Mouse (Mus musculus): ENCODE measurements around the gene Fndc3b.

Fndc3b gene

DNA sequence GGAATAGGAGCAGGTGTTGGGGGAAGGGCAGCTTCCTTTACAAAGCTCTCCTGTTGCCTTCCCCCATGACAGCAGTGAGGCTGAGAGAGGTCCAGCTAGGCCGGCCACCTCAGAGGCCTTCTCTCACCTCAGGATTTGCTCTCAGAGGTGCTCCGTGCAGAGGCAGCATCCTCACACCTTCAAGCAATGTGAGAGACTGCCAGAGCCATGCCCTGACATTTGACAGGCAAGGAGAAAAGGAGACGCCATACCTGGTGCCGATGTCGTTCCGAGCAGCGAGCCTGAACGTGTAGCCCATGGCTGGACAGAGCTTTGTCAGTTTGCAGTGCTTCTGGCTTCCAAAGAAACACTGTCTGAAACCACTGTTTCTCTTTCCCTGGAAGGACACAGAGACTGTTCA is 241.1 kb downstream of the Fndc3b start:
- no peak for DNase-seq (ENCODE audit: low read depth, low spot score)

DNA sequence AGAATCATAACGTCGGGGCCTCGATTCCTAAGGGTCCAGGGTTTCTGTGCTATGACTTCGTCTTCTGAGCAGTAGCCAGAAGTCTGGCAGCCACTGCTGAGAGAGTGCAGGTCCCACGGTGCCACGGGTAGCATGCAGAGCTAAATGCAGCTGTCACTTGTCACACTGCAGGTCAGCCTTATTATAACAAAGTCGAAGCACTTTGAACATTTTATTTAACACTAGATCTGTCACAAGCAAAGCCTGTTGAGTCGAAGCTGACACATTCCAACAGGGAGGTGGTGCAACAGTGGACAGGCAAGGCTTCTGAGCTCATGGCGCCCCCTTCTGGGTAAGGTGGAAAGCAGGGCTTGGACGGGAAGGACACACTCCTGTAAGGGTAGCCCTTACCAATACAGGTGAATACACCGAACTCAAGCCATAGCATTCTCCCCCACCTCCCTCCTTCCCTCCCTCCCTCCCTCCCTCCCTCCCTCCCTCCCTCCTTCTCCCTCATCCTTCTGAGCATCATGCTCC is 243.5 kb downstream of the Fndc3b start:
- peak; percentile 54 for DNase-seq (ENCODE audit: low read depth, low spot score)

DNA sequence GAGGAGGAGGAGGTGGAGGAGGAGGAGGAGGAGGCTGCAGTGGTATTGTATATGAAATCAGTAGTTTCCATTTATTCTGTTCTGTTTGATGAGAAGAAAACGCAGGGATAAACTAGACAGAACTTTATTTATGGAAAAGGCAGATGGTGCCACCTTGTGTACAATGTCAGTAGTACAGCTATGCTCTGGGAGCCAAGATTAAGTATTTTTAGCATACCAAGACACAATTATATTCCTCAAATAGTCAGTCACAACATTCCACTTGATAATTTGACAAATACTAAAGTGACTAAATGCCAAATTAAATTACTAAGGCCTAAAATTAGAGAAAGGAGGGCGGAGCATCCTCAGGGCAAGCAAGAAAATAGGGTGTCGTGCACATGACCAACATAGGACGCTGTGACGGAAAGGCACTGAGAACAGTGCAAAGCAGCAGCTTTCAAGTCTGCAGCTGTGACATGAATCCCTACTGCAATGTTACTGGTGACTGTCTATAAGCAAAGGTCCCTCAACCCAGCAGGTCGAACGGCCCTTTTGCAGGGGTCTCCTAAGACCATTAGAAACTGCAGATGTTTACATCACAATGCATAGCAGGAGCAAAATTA is 244.7 kb downstream of the Fndc3b start:
- peak; percentile 44 for DNase-seq (ENCODE audit: low read depth, low spot score)

DNA sequence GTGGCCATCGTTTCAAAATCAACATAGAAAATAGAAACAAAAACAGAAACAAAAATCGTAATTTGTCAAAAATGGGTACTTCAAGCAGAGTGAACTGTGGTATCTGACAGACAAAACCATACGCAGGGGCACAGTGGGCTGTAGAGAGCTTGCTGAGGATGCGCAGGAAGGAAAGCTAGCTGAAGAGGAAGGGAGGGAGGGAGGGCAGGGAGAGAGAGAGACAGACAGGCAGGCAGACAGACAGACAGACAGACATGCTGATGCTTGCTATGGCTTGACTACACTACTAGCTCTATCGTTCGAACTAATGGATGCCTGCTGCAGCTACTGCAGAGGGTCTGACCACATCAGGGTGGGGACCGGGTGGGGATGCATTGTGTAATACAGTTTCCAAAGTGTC is 247.7 kb downstream of the Fndc3b start:
- DNase-seq (ENCODE audit: low read depth, low spot score): no peak

DNA sequence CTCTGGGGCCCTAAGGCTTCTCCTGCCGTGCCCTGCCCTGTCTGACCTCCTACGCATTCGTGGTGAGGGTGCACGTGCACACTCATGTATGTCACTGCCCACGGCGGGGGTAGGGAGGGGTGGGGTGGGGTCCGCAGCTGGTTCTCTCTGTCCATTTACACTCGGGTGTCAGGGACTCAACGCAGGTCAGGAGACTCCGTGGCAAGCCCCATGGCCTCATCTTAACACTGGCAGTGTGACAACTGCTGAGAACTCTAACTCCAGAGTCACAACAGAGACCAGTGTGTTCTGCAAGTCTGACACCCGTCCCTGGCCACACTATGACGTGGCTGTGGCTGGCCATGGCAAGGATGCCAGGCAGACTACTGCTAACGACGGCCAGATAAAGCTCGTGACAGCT is 248.2 kb downstream of the Fndc3b start:
- DNase-seq (ENCODE audit: low read depth, low spot score): no peak

DNA sequence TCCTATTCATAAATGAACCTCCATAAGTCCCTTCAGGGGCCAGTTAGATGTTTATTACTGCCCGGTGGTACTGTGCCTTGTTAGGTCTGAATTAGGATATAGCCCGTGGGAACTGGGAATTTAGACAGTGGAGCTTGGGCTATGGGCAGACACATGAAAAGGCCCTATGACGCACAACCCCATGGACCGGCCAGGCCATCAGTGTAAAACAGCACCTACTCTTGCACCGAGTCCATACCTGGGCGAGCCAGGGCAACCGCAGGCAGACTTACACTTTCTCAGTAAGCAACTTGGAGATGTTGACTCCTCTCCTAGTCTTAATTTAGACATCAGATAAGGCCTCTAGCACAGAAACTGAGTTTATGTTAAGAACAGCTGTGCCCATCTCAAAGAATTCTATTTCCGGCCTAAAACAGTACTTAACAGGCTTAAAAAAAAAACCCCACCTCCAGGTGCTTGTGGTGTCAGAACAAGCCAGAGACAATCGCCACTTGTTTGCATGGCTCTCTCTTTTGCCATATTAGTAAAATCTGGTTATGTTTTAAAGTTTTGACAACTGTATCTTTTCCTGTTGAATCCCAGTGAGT is 248.7 kb downstream of the Fndc3b start:
- no peak for DNase-seq (ENCODE audit: low read depth, low spot score)

DNA sequence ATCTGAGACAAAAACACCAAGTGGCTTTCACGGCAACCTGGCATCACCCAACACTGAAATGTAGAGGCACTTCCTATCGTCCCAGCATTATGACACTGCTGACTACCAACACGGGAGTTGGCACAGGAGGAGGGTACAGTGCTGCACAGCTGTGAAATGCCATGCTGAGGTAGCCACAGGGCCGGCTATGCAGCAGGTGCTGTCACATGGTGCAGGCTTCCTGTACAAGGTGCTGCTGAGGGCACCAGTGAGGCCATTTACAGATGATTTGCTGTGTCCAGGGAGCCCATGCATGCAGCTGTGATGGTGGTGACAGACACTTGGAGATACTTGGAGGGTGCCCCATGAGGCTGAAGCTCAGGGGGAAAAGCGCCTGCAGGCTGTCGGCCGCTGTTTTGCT is 249.2 kb downstream of the Fndc3b start:
- no peak for DNase-seq (ENCODE audit: low read depth, low spot score)

DNA sequence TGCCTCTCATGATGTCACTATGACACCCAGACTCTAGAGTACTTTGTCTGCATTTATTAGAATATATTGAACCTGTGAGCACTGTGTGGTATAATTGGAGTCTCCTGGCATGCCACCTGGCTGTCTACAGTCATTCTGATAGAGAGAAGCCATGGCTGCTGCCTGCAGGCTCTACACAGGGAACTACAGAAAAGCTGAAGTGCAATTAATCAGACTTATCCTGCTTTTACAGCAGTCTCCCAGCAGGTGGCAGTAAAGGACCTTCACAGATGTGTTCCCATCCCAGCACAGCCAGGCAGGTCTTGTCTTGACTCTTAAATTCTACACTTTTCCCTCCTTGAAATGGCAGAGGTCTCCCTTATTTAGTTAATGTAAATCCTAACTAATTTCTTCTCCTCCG is 250.1 kb downstream of the Fndc3b start:
- peak; percentile 86 for DNase-seq (ENCODE audit: low read depth, low spot score)

DNA sequence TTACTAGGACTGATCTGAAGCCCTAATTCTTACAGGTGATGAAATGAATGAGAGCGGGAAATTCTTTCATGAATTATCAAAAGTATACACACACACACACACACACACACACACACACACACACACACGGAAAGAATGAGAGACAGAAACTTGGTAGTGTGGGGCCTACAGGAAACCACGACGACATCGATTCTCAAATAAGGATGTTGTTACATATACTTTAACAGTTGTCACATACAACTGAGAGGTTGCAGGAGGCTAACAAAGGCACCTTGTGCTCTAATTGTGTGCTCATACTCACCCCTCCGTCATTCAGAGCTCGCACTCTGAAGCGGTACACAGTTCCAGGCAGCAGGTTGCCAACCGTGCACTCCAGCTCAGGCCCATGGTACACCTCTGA is 252.7 kb downstream of the Fndc3b start:
- DNase-seq (ENCODE audit: low read depth, low spot score): no peak

DNA sequence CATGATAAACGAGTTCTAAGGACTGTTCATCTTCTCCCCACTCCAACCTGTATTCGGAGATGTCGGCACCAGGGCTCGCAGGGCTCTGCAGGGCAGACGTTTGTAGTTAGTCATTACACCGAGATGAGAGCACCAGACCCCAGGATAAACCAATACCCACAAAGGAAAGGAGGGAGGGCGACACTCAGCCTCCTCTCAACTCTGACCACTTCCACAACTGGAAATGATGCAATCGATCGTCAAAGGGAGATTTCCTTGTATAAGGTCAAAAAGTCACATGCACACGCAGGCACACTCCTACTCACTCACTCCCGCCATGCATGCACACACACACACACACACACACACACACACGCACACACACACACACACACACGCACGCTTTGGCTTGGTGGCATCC is 254.6 kb downstream of the Fndc3b start:
- no peak for DNase-seq (ENCODE audit: low read depth, low spot score)

DNA sequence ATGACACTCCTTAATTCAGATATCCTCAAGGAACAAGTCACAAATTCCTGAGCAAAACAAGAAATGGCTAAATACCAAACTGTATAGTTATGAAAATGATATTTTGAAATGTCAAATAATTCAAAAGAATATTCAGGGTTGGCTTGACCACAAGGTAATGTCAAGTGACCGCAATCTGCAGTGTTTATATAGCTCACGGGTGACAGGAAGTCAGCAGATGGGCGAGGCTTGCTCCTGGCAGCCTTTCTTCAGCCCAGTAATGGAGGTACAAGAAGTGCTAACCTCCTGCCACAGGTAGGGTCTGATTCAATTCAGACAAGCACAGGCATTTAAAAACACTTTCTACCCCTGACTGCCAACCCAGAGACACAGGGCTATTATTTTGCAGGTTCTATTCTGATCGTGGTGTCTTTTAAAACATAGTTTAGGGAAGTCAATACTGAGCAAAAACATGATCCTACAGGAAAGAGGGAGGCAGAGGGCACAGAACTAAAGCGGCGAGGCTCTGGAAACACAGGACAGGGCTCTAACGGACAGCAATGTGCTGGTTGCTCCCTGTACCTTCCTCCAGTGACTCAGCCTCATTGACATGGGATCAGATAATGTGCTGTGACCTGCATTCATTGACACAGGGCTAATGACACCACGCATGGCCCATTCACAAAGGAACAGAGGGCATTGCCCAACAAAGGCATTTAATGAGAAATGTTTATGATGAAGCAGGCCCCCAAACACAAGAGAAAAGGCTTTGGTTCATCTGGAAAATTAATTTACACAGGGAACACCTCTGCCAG is 256.5 kb downstream of the Fndc3b start:
- no peak for DNase-seq (ENCODE audit: low read depth, low spot score)

DNA sequence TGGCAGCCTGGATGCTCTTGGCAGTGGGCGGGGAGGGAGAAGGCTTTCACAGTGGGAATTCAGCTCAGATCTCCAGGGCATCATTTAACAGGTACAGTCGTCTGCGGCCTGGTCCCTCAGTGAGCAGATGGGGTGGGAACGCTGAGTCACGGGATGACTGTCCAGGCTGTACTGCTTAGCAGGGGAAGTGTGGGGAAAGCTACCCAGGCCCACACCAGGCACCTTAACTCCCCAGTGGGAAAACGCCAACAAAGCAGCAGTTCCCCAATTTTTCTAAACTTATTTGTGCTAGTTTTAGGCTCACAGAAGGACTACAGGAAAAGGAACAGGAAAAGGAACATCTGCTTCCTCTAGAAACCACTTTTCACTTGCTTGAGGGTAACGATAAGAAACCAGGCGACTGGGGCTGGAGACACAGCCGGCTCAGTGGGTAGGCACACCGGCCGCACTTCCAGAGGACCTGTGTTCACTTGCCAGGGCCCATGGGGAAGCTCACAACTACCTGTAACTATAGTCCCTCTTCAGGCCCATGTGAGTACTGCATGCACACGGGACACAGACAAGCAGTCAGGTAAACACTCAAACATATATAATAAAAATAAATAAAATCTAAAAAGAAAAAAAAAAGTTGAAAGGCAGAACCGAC is 257.5 kb downstream of the Fndc3b start:
- peak; percentile 76 for DNase-seq (ENCODE audit: low read depth, low spot score)

DNA sequence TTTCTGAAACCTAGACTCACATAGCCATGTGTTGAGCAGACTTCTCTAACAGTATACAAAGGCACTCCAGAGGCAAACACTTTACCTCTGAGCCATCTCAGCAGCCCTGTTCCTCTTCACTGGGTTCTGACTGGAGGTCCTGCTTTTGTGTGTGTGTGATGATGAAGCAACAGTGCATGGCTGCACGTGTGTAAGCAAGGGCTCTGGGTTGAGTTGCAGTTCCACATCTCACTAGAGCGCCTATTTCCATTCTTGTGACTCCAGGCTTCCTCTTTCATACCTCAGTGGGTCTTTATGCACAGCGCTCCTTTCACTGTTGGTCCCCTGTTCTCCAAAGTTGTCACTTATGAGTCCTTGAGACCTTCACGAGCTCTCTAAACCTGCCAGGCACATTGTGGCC is 261.7 kb downstream of the Fndc3b start:
- no peak for DNase-seq (ENCODE audit: low read depth, low spot score)

DNA sequence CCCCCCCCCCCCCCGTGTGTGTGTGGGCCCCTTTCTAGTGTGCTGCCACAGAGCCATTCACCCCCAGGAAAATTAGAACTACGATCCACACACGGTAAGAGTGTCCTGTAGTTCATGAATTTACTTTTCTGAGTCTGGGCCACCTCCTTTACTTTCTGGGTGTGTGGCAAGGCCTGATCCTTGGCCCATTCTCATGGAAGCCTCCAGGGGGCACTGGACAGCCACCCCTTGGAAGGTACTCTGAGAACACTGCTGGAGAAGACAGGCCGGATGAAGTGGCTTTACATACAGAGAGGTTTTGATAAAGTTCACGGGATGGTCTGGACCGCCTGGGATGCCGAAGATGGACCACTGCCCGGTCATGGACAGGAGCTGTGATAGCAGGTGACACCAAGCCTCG is 262.7 kb downstream of the Fndc3b start:
- peak; percentile 58 for DNase-seq (ENCODE audit: low read depth, low spot score)

DNA sequence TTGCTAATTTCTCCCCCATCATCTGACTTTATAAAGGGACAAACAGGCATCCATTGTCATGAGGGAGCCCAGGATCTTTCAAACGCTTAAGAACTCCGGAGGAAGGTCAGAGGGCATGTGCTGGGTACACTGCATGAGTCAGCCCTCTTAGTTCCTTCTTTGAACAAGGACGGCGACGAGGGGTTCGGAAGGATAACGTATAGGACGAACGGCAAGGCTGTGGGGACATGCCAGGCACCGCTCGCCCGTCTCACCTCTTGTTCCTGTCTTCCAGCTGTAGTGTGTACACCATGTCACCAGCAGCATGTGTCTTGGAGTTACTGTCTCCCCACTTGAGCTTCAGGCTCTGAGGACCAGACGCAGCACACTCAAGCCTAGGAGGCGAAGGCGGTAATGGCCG is 271.4 kb downstream of the Fndc3b start:
- no peak for DNase-seq (ENCODE audit: low read depth, low spot score)

DNA sequence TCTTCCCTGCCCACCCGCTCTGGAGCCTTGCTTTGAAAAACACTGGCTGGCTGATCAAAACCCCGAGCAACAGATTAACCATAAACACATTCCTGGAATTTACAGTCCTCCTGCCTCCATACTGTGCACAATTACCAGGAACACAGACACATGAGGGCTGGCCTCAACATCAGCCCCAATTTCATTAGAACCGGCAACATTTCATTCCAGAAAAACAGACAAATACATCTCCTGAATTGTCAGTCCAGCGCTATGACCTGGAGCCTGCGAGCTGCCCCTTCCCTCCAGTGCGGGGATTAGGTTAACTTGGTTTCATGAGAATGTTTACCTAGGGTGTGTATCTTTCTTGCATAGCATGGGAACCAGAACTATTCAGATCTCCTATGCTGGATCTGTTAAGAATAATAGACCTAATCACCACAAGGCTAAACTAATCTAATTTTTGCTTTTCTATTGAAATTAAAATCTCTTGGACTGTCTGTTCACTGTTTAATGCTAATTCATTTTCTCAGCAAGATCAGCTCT is 275.9 kb downstream of the Fndc3b start:
- no peak for DNase-seq (ENCODE audit: low read depth, low spot score)

DNA sequence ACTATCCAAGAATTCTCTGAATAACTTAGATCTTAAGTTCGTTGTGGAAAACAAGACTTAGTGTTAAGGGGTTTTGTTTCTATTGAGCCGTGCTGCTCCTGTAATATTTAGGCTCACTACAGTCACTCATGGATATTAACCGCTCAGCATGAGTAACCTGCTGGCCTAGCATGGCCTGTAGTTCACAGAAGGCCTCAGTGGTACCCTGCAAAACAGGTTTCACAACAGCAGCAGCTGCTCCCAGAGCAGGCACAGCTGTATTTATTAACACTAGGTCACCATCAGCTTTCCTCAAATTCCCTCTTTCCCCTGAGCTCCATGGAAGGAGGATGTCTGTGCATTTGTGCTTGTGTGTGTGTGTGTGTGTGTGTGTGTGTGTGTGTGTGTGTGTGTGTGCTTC is 278.1 kb downstream of the Fndc3b start:
- no peak for DNase-seq (ENCODE audit: low read depth, low spot score)

DNA sequence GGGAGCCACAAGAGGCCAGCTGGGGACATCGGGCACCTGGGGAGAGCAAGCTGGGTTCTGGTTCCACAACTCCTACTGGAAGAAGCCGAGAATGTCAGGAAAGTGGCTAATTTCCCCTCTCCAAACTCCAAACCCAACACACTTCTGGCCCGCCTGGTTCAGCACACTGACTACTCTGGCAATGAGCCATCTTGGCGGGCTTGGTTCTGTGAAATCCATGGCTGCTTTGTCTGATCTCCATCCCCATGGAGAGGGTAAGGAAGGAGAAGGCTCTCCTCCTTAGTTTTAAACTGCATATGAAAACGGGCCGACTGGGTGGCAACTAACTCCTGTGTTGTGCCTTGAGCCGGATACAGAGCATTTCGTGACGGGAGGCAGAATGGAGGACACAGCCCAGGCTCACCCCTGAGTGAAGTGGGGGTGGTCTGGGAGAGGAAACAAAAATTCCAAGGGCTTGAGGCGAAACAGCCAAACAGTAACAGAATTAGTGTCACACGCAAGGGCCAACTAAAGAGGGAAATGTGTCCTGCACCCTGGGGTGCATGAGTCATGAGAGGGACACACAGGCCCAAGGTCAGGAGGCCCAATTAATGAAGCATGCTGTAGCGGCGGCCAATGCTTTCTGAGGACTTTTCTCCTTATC is 280.4 kb downstream of the Fndc3b start:
- peak; percentile 34 for DNase-seq (ENCODE audit: low read depth, low spot score)

DNA sequence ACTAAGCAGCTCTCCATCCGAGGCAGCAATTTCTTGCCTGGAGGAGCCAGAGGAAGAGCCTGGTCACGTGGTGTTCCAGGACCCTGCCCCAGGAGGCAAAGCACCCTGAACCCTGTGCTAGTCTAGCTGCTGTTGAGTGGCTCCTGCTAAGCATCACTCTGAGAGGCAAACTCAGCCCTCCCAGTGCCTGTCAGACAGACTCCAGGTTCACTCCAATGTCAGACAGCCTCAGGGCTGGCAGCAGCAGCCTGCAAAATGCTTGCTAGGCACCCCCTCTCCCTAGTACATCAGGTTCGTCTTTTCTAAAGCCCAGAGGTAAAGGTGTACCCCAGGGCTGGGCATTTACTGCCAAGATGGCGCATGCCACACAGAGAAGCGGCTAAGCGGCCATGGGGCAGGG is 283.7 kb downstream of the Fndc3b start:
- DNase-seq (ENCODE audit: low read depth, low spot score): no peak

DNA sequence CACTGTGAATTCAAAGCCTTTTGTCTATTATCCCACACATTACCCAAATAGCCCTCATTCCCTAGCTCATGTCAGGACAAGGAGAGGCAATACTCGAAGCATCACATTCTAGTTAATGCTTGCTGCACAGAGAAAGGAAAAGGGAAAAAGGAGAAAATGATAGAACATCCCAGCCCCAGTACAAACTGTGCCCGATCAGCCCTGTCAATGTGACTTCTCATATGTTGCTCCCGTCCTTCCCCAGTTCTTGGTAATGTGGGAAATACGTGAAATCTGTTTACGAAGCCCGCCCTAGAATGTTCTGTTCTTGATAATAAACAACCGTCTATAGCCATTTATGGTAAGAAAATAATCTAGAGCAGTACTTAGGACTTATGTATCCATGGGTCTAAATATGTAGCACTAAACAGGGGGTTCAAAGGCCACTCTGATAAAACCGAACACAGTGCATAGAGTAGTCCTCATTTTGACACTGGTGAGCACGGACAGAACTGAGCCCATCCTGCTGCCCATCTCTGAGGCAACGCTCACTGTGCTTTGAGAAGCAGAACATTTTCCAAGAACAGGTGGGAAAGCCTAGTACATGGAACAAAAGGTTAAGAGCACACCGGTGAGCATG is 286.9 kb downstream of the Fndc3b start:
- no peak for DNase-seq (ENCODE audit: low read depth, low spot score)

DNA sequence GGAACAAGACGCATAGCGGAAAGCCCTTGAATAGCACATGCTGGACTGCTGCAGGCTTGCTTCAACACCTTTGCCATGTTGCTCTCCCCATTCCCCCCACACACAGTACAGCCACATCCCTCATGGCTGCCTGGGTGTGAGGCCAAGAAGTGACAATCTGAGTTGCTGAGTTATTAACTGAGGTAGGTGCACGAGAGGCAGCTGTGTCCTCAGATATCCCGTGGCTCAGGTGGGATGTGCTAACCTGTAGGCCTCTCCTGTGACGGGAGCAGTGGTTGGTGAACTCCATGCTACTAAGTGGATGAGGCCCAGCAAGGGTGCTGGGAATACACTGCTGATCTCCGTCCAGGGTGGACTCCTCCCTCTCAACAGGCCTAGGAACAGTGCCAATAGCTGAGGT is 288.6 kb downstream of the Fndc3b start:
- DNase-seq (ENCODE audit: low read depth, low spot score): no peak
